9 mouse cellular contexts compared by ENCODE assay signal in genomic region chr13:48659254-48660220, GRCm38 (mm10). TPM values are rescaled to one million over a fixed set of nuclear protein-coding genes. Genes with fewer than 3 reads are reported as not detected.
DNase-seq lines count a peak whose midpoint lies in the region; ATAC-seq lines count a peak whose summit lies in the region.
"Had no signal": no experiment of that assay in that cellular context is flagged by ENCODE, and none has a peak within 500 bp of the region (broad histone marks: within the 10 kb centered on the region; RNA-seq: fewer than 3 reads in every experiment).

No protein-coding gene starts in this region.

- peak overlapping the region; percentile 39 for H3K4me3 ChIP-seq in heart, embryonic 13.5 days
- H3K4me3 ChIP-seq in liver, embryonic 12.5 days = peak overlapping the region; percentile 10; the same call in 1 of the 2 replicates
- H3K4me3 ChIP-seq: erythroblast, embryonic 14.5 days had no signal

- no peak for ATAC-seq in heart, embryonic 13.5 days (ENCODE audit: extremely low read depth, insufficient number of reproducible peaks, low FRiP score, low TSS enrichment)
- no peak for ATAC-seq in liver, embryonic 12.5 days

- 1% methylated on average over 38 of the region's 38 CpGs for WGBS in heart, embryonic 13.5 days
- 2% methylated on average over 38 of the region's 38 CpGs for WGBS in liver, embryonic 12.5 days (ENCODE audit: insufficient replicate concordance)

- no peaks in the 10 kb centered on the region for H3K9me3 ChIP-seq in heart, embryonic 13.5 days
- H3K9me3 ChIP-seq in liver, embryonic 12.5 days (replicated peaks) = no peaks in the 10 kb centered on the region

- intact Hi-C loops in left cerebral cortex, postnatal 36 days (cut with DNase I) = loop anchor here (5.0 kb wide), 2 partner anchors 338 to 513 kb away; no protein-coding TSS in a partner anchor
- intact Hi-C loops in gastrocnemius, postnatal 36 days (cut with DNase I) = loop anchor here (10.0 kb wide), 2 partner anchors 355 to 515 kb away; no protein-coding TSS in a partner anchor

- H3K36me3 ChIP-seq in heart, embryonic 13.5 days = no peaks in the 10 kb centered on the region
- no peaks in the 10 kb centered on the region for H3K36me3 ChIP-seq in liver, embryonic 12.5 days

- peak overlapping the region; percentile 64 for H3K4me2 ChIP-seq in heart, embryonic 13.5 days
- H3K4me2 ChIP-seq in liver, embryonic 12.5 days = peak overlapping the region; percentile 38

- H3K27me3 ChIP-seq in heart, embryonic 13.5 days (replicated peaks) = peaks cover 99% of the 10 kb centered on the region
- H3K27me3 ChIP-seq in liver, embryonic 12.5 days (replicated peaks) = peaks cover 100% of the 10 kb centered on the region

- peak; percentile 5 to 12 for DNase-seq in left cerebral cortex, postnatal 36 days (ENCODE audit: low spot score in 2 of 2)
- no peak for DNase-seq in left cerebral cortex, adult 9 months (ENCODE audit: low spot score in 2 of 2)
- peak; percentile 46 for DNase-seq in embryo, embryonic 10 days (ENCODE audit: low spot score)
- DNase-seq in urinary bladder, postnatal 10 days (ENCODE audit: low spot score) = no peak
- no peak for DNase-seq in testis, postnatal 14 days (ENCODE audit: low spot score)
- DNase-seq in gastrocnemius, postnatal 36 days = no peak

- no peak overlapping the region for H3K27ac ChIP-seq in heart, embryonic 13.5 days (replicated peaks)
- no peak overlapping the region for H3K27ac ChIP-seq in liver, embryonic 12.5 days

- H3K9ac ChIP-seq in heart, embryonic 13.5 days = peak overlapping the region; percentile 47
- H3K9ac ChIP-seq in liver, embryonic 12.5 days = no peak overlapping the region

- peaks cover 30% of the 10 kb centered on the region for H3K4me1 ChIP-seq in heart, embryonic 13.5 days
- no peaks in the 10 kb centered on the region; the same call in 1 of the 2 replicates for H3K4me1 ChIP-seq in liver, embryonic 12.5 days

RNA-seq across cellular contexts. Expression of gene Barx1, which starts 3.3 kb away (rescaled TPM):
- total RNA-seq in left cerebral cortex, postnatal 36 days (2021) = not detected
- 0.44 and 1.5 TPM in 2 replicates for polyA plus RNA-seq in heart, embryonic 13.5 days (2015; fragmentation: Nextera tagmentation; extraction: Ambion mirVana)
- 7.2 and 7.8 TPM in 2 replicates for polyA plus RNA-seq in liver, embryonic 12.5 days (2016; fragmentation: Nextera tagmentation; extraction: Ambion mirVana)
- total RNA-seq in gastrocnemius, postnatal 36 days (2021) = not detected
- polyA plus RNA-seq: erythroblast, embryonic 14.5 days had no signal

RNA-seq across cellular contexts. Expression of gene Ptpdc1, which starts 34.1 kb away (rescaled TPM):
- total RNA-seq in left cerebral cortex, postnatal 36 days (2021) = 10 to 100 TPM; 23.5 to 28.9 TPM
- polyA plus RNA-seq in heart, embryonic 13.5 days (2015; fragmentation: Nextera tagmentation; extraction: Ambion mirVana) = 4.6 and 6.6 TPM in 2 replicates
- 1.2 and 1.4 TPM in 2 replicates for polyA plus RNA-seq in liver, embryonic 12.5 days (2016; fragmentation: Nextera tagmentation; extraction: Ambion mirVana)
- total RNA-seq in gastrocnemius, postnatal 36 days (2021) = 1 to 10 TPM; 3.4 to 3.8 TPM
- polyA plus RNA-seq: erythroblast, embryonic 14.5 days had no signal

Comparison
In these comparisons a context has a peak if more than half of its experiments do, and no peak if none do; other contexts are left out.
1. DNase-seq: peak in left cerebral cortex, postnatal 36 days (2 of 2) and embryo, embryonic 10 days (single experiment); none in left cerebral cortex, adult 9 months (0 of 2), urinary bladder, postnatal 10 days (single experiment), testis, postnatal 14 days (single experiment) and gastrocnemius, postnatal 36 days (0 of 2).
2. RNA of gene Ptpdc1, which starts 34.1 kb away (total RNA-seq): 23.5 to 28.9 TPM in left cerebral cortex, postnatal 36 days; 3.4 to 3.8 TPM in gastrocnemius, postnatal 36 days; every median in the first group is over 4 times any median in the second.